Mouse (Mus musculus): ENCODE measurements at regions not wholly inside any gene's neighbourhood (a gene's known extent, or its start where the extent isn't known, plus 50 kb on each side); places are given as distances from the start of the nearest gene placed in this dataset.

GRCm38 (mm10) chr7:136159136-136159535 lies 443.0 kb upstream of the Mki67 start:
- no peaks in the 10 kb centered on the region for H3K36me3 ChIP-seq (ENCODE audit: control insufficient read depth, insufficient read depth, low read length)
- no peak overlapping the region for H3K4me3 ChIP-seq
- no peaks in the 10 kb centered on the region for H3K4me1 ChIP-seq (ENCODE audit: control insufficient read depth, insufficient read depth, low read length)
- H3K79me2 ChIP-seq (replicated peaks; ENCODE audit: control insufficient read depth, insufficient read depth, low read length) = no peaks in the 10 kb centered on the region
- intact Hi-C loops (cut with DNase I) = loop anchor here (10.0 kb wide), 1 partner anchor 216 kb away; no protein-coding TSS in a partner anchor
- H3K27me3 ChIP-seq (ENCODE audit: control insufficient read depth, insufficient read depth, low read length) = no peaks in the 10 kb centered on the region
- DNase-seq = no peak
- TF ChIP-seq POLR2A (IDR thresholded peaks at IDR 0.05; ENCODE audit: insufficient read depth, low read depth, low read length) (no peak), EP300 (IDR thresholded peaks at IDR 0.05; ENCODE audit: insufficient read depth, low read depth, low read length) (no peak), CTCF (IDR thresholded peaks at IDR 0.05) (no peak)
- WGBS = 57% methylated on average over 4 of the region's 4 CpGs
- no peak overlapping the region for H3K9ac ChIP-seq (ENCODE audit: low read depth, low read length)
- H3K27ac ChIP-seq = no peak overlapping the region

GRCm38 (mm10) chr7:136161526-136161925 lies 445.4 kb upstream of the Mki67 start:
- no peak overlapping the region for H3K27ac ChIP-seq
- H3K36me3 ChIP-seq (ENCODE audit: control insufficient read depth, insufficient read depth, low read length) = no peaks in the 10 kb centered on the region
- intact Hi-C loops (cut with DNase I) = no loop called here
- H3K4me3 ChIP-seq = no peak overlapping the region
- H3K79me2 ChIP-seq (replicated peaks; ENCODE audit: control insufficient read depth, insufficient read depth, low read length) = no peaks in the 10 kb centered on the region
- 51% methylated on average over 2 of the region's 2 CpGs for WGBS
- H3K4me1 ChIP-seq (ENCODE audit: control insufficient read depth, insufficient read depth, low read length) = no peaks in the 10 kb centered on the region
- TF ChIP-seq POLR2A (IDR thresholded peaks at IDR 0.05; ENCODE audit: insufficient read depth, low read depth, low read length) (no peak), CTCF (IDR thresholded peaks at IDR 0.05) (no peak), EP300 (IDR thresholded peaks at IDR 0.05; ENCODE audit: insufficient read depth, low read depth, low read length) (no peak)
- no peaks in the 10 kb centered on the region for H3K27me3 ChIP-seq (ENCODE audit: control insufficient read depth, insufficient read depth, low read length)
- DNase-seq = no peak
- H3K9ac ChIP-seq (ENCODE audit: low read depth, low read length) = no peak overlapping the region

GRCm38 (mm10) chr7:136164834-136165233 lies 448.7 kb upstream of the Mki67 start:
- Histone ChIP-seq H3K27ac (no peak overlapping the region), H3K27me3 (ENCODE audit: control insufficient read depth, insufficient read depth, low read length) (no peaks in the 10 kb centered on the region), H3K4me1 (ENCODE audit: control insufficient read depth, insufficient read depth, low read length) (no peaks in the 10 kb centered on the region), H3K36me3 (ENCODE audit: control insufficient read depth, insufficient read depth, low read length) (no peaks in the 10 kb centered on the region), H3K9ac (ENCODE audit: low read depth, low read length) (no peak overlapping the region), H3K4me3 (no peak overlapping the region), H3K79me2 (replicated peaks; ENCODE audit: control insufficient read depth, insufficient read depth, low read length) (no peaks in the 10 kb centered on the region)
- WGBS = 78% methylated on average over 5 of the region's 5 CpGs
- intact Hi-C loops (cut with DNase I) = no loop called here
- TF ChIP-seq CTCF (IDR thresholded peaks at IDR 0.05) = no peak
- no peak for TF ChIP-seq EP300 (IDR thresholded peaks at IDR 0.05; ENCODE audit: insufficient read depth, low read depth, low read length)
- no peak for TF ChIP-seq POLR2A (IDR thresholded peaks at IDR 0.05; ENCODE audit: insufficient read depth, low read depth, low read length)
- no peak for DNase-seq

GRCm38 (mm10) chr7:136169261-136169660 lies 453.1 kb upstream of the Mki67 start:
- Histone ChIP-seq H3K4me1 (ENCODE audit: control insufficient read depth, insufficient read depth, low read length) (no peaks in the 10 kb centered on the region), H3K27ac (no peak overlapping the region), H3K36me3 (ENCODE audit: control insufficient read depth, insufficient read depth, low read length) (no peaks in the 10 kb centered on the region), H3K27me3 (ENCODE audit: control insufficient read depth, insufficient read depth, low read length) (no peaks in the 10 kb centered on the region), H3K79me2 (replicated peaks; ENCODE audit: control insufficient read depth, insufficient read depth, low read length) (no peaks in the 10 kb centered on the region), H3K9ac (ENCODE audit: low read depth, low read length) (no peak overlapping the region), H3K4me3 (no peak overlapping the region)
- TF ChIP-seq POLR2A (IDR thresholded peaks at IDR 0.05; ENCODE audit: insufficient read depth, low read depth, low read length) = no peak
- TF ChIP-seq EP300 (IDR thresholded peaks at IDR 0.05; ENCODE audit: insufficient read depth, low read depth, low read length) = no peak
- TF ChIP-seq CTCF (IDR thresholded peaks at IDR 0.05) = no peak
- DNase-seq = no peak
- 85% methylated on average over 4 of the region's 4 CpGs for WGBS
- intact Hi-C loops (cut with DNase I) = no loop called here

- no peak for DNase-seq
- Histone ChIP-seq H3K27ac (no peak overlapping the region), H3K36me3 (ENCODE audit: control insufficient read depth, insufficient read depth, low read length) (no peaks in the 10 kb centered on the region), H3K79me2 (replicated peaks; ENCODE audit: control insufficient read depth, insufficient read depth, low read length) (no peaks in the 10 kb centered on the region), H3K4me3 (no peak overlapping the region), H3K27me3 (ENCODE audit: control insufficient read depth, insufficient read depth, low read length) (no peaks in the 10 kb centered on the region), H3K4me1 (ENCODE audit: control insufficient read depth, insufficient read depth, low read length) (no peaks in the 10 kb centered on the region; the same call in 1 of the 2 replicates), H3K9ac (ENCODE audit: low read depth, low read length) (no peak overlapping the region)
- TF ChIP-seq POLR2A (IDR thresholded peaks at IDR 0.05; ENCODE audit: insufficient read depth, low read depth, low read length) = no peak
- TF ChIP-seq EP300 (IDR thresholded peaks at IDR 0.05; ENCODE audit: insufficient read depth, low read depth, low read length) = no peak
- no peak for TF ChIP-seq CTCF (IDR thresholded peaks at IDR 0.05)
- intact Hi-C loops (cut with DNase I) = no loop called here
Observed at GRCm38 (mm10) chr7:136176373-136176772, 460.2 kb upstream of the Mki67 start.

- no peak for DNase-seq
- H3K9ac ChIP-seq (ENCODE audit: low read depth, low read length) = no peak overlapping the region
- TF ChIP-seq EP300 (IDR thresholded peaks at IDR 0.05; ENCODE audit: insufficient read depth, low read depth, low read length) (no peak), CTCF (IDR thresholded peaks at IDR 0.05) (no peak), POLR2A (IDR thresholded peaks at IDR 0.05; ENCODE audit: insufficient read depth, low read depth, low read length) (no peak)
- no peaks in the 10 kb centered on the region for H3K27me3 ChIP-seq (ENCODE audit: control insufficient read depth, insufficient read depth, low read length)
- peaks cover 5% of the 10 kb centered on the region for H3K4me1 ChIP-seq (ENCODE audit: control insufficient read depth, insufficient read depth, low read length)
- intact Hi-C loops (cut with DNase I) = no loop called here
- no peak overlapping the region for H3K4me3 ChIP-seq
- H3K79me2 ChIP-seq (replicated peaks; ENCODE audit: control insufficient read depth, insufficient read depth, low read length) = no peaks in the 10 kb centered on the region
- peaks cover 4% of the 10 kb centered on the region for H3K36me3 ChIP-seq (ENCODE audit: control insufficient read depth, insufficient read depth, low read length)
- no peak overlapping the region for H3K27ac ChIP-seq
- 67% methylated on average over 6 of the region's 6 CpGs for WGBS
Observed at GRCm38 (mm10) chr7:136180996-136181395, 464.8 kb upstream of the Mki67 start.
